Mouse (Mus musculus): ENCODE measurements around the gene Adamts2.
A peak's percentile ranks its signal among the peaks of the same experiment; 100 is the strongest.

Adamts2 gene

DNA sequence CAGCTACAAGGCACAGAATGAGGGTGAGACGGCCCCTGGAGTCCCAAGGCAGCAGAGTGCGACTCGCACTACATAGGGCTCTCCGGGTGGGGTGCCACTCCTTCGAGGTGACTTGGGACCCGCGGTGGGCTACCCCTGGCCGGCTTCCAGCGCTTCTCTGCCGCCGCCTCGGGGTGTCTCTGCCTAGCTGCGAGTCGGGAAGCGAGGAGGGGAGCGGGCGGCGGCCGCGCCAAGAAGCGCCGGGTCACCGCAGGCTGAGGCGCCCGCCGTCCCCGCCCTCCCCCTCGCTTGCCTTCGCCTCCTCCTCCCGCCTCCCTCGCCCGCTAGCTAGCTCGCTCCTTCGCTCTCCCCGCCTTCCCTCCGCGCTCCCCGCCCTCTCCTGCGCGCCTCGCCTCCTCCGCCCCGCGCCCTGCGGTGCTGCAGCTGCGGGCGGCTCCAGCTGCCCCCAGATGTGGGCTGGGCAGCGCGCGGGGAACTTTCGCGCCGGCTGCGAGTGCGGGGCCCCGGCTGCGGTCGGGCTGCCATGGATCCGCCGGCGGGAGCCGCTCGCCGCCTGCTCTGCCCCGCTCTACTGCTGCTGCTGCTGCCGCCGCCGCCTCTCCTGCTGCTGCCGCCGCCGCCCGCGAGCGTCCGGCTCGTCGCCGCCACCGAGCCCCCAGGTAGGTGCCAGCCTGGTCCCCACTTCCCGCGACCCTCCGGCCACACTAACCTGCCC, at the start of gene Adamts2:
Adamts2 (plus strand) TSS at position 444 of the 715 bp plus-strand sequence.
- peak; percentile 81 for DNase-seq (ENCODE audit: inconsistent ontology term)

DNA sequence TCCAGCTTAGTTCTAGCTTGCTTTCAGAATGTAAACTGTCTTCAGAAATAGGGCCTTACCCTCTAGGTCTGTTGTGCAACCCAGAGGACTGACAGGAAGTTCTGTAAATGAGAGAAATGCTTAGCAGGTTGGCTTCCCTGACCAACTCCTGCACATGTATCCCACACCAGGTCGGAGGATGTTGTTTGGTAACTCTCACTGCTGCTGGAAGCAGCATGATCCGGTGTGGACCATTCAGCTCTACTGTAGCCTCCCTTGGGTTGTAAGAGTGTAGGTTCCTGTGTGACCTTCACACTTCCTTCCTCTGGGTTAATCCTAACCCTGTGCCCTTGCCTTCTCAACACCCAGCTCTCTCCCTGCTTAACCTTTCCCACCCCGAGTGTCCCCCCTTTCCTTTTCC, 44.8 kb upstream of the Adamts2 start:
- no peak for DNase-seq (ENCODE audit: inconsistent ontology term)

DNA sequence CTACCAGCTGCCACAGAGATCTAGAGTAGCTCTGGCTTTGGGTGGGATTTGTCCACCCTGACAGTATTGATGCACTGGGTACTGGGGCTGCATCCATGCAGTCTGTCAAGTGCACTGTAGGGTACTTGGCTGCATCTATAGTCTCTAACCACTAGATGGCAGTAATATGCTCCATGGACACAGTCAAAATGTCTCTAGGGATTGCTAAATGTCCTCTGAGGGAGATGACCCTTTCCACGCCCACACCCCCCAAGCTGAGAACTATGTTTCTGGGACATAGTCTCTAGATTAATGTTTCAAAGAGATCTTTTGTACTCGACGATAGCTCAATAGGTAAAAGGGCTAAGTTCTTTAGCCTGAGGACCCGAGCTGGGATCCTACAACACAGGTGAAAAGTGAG, 42.8 kb upstream of the Adamts2 start:
- no peak for DNase-seq (ENCODE audit: inconsistent ontology term)

DNA sequence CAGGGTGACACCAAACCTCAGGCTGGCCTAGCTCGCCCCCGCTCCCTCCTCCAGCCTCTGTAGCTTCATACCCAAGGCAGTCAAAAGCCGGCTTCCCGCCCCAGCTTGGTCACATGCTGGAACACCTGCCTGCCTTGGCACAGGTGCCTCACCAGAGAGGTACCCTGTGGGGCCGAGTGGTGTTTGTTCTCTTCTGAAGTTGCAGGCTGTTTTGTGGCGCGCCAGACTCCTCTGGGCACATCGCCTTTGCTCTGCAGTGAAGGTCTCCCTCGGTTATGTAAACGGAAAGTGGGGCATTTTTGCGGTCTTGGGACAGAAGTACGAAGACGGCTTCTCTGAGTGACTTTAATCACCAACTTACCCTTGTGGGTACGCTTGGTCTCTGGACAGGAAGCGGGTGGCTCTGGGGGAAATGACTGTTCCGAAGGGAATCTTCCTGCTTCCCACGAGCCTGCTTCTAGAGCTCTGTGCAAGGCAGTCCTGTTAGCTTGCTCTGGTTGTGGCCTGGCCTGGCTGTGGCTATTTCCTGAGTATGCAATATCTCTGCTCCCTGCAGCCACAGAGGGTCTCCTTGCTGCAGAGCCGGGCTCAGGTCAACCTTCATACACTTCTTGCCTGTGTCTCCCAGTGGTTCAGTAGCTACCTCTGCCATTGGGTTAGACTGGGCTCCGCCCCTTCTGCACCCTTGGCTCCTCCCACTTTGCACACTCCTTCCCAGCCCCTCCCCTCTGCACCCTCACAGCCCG, 36.2 kb upstream of the Adamts2 start:
- DNase-seq (ENCODE audit: inconsistent ontology term), result no peak

DNA sequence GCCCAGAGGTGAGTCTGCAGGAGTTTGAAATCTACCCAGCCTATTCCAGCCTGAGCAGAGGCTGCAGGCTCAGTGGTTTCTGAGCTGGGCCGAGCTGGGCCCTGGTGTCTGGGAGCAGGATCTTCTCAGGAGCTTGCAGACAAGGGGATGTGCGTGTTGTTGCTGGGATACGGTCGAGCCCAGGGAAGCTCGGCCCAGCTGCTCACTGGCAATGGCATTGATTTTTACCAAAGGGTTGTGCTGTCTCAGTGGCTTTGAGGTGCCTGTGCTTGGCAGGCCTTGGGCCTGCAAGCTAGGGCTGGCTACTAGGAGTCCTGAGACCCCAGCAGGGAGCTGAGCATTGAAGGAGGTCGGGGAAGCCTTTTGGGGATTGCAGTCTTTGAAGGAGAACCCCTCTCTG, 30.4 kb upstream of the Adamts2 start:
- DNase-seq (ENCODE audit: inconsistent ontology term), result no peak

DNA sequence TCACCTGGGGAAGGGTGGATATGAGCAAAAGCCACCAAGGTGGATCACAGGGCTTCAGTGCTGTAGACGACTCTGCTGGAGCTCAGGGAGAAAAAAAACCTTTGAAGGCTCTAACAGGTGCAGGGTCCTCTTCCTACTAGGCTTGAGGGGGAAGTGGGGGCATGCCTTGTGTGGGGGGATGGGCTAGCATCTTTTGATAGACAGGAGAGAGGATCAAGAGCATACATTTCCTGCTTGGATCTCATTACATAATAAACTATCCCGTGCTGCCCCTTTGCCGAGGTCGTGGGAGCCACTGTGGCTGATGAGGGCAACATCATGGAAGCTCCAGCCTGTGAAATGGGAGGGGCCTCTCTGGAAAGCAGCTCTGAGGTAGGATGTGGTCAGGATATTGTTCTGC, 25.4 kb upstream of the Adamts2 start:
- peak; percentile 7 for DNase-seq (ENCODE audit: inconsistent ontology term)

DNA sequence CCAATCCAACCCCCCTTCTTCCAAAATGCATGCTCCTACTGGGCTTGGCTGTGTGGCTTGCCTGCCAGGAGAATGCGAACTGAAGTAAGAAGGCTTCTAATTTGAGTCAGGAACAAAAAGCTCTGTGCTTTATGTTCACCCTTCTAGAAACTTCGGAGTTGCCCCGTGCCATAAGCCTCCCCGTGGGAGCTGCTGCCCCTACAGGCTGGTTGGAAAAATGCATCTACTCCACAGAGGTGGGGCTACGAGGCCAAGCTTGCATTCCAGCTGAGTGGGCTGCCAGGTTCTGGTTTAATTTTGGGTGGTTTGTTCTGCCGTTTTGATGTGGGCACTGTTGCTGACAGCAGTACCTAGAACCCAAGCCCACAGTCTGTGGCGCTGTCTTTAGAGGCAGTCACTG, 14.9 kb upstream of the Adamts2 start:
- peak; percentile 22 for DNase-seq (ENCODE audit: inconsistent ontology term)

DNA sequence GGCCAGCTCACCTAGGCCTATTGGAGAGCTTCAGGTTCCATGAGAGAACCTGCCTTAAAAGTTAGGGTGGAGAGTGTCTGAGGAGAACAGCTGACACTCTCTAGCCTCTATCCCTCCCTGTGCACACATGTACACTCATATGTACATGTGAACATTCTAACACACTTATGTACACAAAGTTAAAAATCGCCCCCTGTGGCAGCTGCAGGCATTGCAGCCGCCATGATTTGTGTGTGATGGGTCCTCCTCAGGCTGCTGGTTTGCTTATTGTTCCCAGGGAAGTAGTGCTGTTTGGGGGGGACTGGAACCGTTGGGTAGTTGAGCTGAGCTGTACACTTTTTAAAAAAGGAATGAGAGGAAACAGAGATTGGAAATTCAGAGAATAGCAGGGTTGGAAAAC, 14.1 kb upstream of the Adamts2 start:
- DNase-seq (ENCODE audit: inconsistent ontology term), result no peak

DNA sequence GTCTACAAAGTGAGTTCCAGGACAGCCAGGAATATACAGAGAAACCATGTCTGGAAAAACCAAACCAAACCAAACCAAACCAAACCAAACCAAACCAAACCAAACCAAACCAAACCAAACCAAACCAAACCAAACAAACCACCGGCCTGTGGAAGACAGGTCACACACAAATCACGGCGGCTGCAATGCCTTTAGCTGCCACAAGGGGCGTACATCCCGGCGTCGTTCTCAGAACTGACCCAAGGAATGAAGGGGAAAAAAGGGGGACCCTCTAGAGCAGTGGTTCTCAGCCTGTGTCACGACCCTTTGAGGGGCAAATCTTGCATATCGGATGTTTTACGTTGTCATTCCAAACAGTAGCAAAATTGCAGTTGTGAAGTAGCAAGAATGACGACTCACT, 12.8 kb upstream of the Adamts2 start:
- no peak for DNase-seq (ENCODE audit: inconsistent ontology term)

DNA sequence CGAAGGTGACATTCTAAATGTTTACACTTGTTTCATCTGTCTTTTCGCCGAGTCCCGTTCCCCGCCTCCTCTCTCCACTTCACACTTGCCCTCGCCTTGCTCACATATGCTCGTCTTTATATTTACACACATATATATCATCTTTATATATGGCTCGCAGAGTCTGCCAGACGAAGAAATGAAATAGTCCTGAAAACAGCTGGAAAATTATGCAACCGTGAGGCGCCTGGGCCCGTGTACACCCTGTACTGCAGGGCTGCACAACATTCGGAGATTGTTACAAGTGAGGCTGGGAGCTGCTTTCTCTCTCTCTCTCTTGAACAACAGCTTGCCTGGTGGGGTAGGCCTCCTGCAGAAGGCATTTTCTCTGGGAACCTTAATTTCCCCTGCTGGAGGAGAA, 10.8 kb upstream of the Adamts2 start:
- no peak for DNase-seq (ENCODE audit: inconsistent ontology term)

DNA sequence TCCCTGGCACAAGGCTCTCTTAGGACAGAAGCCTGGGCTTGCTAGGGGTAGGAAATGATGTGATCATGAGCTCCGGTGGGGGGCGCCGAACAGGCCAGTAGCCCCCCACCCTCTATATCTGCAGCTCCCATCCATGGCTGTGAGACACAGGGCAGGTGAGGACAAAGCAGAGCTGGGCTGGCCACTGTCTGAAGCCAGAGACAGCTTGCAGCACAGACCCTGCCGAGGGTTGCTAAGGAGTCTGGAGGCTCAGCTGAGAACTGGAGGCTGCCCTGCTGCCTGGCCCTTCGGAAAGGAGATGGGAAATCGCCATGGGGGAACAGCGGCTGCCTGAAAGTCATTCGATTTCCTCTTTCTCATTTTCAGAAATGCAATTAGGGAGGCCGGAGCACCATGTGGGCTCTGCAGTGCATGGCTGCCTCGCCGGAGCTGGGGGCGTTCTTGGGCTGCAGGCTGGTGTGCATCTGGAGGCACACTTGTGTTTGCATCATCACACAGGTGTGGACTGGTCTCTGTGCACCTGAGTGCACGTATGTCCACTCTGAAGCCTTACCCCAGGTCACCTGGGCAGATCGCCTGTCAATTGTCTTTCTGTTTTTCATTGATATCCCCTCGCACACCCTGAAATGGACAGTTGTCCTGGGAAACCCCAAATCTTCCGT, 8.9 kb upstream of the Adamts2 start:
- DNase-seq (ENCODE audit: inconsistent ontology term), result no peak

DNA sequence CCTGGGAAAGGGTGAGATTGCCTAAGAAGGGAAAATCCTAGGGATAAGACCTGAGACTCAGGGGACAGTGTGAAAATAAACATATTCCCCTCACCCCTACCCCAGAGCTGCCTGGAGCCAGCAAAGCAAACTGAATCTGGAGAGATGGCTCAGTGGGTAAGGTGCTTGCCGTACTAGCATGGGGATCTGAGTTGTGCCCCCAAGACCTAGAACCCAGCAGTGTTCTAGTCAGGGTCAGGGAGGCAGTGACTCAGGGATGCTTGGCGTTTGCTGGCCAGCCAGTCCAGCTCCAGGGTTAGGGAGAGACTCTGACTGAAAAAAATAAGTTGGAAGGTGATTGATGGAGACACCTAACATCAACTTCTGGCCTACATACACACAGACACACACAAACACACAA, 5.3 kb upstream of the Adamts2 start:
- DNase-seq (ENCODE audit: inconsistent ontology term), result no peak

DNA sequence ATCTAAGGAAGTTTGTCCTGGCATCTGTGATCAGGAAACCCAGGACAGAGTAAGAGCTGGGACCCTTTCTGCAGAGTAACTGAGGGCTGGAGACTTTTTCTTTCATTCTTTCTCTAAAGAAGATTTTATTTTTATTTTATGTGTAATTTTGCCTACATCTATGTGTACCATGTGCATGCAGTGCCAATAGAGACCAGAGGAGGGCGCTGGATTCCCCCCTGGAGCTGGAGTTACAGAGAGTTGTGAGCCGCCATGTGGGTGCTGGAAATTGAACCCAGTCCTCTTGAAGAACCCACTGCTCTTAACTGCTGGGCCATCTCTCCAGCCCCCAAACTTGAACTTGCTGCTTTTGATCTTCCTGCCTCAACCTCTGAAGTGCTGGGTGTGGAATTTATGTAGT, 2.7 kb upstream of the Adamts2 start:
- no peak for DNase-seq (ENCODE audit: inconsistent ontology term)

DNA sequence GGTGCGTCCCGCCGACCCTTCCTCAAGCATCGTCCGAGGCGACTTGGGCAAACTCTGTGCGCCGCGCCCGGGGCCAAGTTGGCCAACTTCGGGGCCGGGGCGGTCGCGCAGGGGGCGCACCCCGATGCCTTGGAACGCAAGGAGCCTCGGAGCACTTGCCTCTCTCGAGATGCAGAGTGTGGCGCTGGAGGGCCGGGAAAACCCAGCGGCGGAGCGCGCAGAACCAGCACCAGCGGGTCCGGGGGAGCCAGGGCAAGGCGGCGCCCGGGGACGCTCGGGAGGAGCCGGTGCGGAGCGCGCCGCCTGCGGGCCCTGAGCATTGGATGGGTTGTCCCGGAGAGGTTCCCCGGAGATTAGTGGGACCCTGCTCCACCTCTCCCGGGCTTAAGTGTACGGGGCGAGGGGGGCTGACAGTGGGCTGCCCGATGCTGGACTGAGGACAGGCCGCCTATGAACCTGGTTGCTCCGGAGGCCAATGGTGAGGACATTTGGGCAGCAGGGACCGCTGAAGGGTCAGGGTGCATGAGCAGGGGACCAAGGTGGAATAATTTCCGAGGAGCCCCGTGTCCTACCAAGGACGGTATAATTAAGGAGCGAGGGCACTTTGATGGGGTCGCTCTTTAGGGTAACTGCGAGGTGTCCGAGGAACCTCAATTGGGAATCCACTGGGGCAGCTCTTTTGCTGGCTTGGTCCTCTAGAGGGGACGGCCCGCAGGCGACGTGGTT, 635 bp downstream of the Adamts2 start:
- peak; percentile 68 for DNase-seq (ENCODE audit: inconsistent ontology term)

DNA sequence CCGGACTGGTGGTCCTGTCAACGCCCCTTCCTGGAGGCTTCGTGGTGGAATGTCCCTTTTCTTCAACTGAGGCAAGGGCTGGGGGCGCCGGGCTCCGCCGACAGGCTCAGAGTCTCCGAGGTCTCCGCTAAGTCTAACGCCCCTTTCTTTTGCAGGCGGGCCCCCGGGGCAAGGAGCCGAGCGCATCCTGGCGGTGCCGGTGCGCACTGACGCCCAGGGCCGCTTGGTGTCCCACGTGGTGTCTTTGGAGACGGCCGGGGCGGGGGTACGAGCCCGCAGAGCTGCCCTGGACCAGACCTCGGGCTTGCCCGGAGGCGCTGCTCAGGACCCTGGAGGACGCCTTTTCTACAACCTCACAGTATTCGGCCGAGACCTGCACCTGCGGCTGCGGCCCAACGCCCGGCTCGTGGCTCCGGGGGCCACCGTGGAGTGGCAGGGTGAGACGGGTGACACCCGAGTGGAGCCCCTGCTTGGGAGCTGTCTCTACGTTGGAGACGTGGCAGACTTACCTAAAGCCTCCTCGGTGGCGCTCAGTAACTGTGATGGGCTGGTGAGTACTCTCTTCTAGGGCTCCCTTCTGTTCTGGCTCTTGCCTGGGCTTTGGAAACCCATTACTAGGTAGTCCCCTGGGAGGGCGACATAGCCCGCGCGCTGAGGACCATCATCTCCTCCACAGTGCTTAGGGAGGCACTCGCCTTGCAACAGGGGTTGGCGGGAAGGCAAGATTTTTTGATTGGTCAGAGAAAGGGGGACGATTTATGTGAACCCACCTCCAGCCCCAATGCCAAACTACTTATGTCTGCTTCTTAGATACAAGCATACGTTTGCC, 1.4 kb downstream of the Adamts2 start:
- peak; percentile 55 for DNase-seq (ENCODE audit: inconsistent ontology term)

DNA sequence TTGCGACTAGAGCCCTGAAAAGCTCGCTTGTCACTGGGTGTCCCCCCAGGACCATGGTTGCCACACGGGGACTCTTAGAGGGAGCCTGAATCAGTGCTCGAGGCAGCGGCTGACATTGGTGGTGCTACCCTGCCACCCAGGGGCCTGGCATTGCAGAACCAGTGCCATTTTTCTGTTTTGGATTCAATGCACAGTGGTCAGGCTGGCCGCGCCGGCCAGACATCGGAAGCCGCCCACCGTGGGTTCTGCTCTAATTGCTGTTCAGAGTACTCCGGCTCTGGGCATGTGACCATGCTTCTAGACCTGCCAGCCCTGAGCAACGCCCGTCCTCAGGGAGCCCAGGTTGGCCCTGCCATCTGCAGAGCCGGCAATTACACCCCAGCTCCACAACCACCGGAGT, 2.5 kb downstream of the Adamts2 start:
- no peak for DNase-seq (ENCODE audit: inconsistent ontology term)

DNA sequence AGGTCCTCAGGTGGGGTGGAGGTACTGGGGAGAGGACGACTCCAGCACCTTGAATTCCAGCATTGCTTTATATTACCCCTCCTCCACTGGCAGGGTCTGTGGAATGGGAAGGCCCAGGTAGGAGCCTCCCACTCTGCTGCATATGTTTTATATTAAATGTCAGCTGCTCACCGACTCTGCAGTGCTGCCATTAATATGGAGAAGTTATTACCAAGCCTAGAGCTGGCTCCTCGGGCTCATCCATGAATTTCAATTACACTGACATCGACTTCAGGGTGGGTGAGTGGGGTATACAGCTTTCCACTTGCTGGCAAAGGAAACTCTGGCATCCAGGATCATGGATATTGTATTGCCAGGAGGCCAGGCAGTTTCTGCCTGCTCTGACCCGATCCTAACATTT, 9.3 kb downstream of the Adamts2 start:
- no peak for DNase-seq (ENCODE audit: inconsistent ontology term)

DNA sequence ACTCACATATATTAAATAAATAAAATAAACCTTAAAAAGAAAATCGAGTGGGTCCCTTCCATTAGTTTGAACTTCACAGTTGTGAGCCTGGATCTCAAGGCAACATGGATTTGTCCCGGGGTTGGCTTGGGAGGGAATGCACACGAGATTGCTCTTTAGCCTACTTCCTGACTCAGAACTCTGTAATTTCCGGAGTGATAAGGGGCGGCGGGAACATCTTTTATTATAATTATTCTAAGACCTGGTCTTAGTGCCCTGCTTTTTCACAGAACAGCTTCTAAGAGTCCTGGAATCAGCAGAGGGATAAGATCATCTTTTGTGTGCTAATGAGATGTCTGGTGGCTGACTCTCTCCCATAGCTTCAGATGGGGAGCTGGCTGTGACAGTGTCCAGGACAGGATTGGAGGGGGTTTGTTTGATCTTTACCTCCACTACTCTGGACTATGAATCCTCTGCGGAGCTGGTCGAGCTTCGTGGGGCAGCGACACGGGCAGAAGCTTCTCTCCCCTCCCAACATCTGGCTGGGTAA, 15.2 kb downstream of the Adamts2 start:
- DNase-seq (ENCODE audit: inconsistent ontology term), result no peak

DNA sequence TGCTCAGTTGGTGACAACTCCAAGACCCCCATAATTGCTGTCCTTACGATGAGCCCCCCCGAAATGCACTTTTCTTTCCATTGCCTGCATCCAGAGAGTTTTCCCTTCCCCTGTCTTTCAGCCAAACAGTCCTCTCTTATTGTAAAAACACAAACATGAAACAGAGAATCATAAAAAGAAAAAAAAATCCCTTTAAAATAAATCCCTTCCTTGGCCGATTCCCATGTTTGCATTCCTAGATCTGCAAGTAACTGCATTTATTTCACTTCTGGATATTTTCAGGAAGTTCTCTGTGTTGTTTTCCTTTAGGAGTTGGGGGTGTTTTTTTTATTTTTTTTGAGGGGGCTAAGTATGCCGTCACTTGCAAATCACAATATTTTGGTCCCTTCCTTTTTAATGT, 19.0 kb downstream of the Adamts2 start:
- no peak for DNase-seq (ENCODE audit: inconsistent ontology term)

DNA sequence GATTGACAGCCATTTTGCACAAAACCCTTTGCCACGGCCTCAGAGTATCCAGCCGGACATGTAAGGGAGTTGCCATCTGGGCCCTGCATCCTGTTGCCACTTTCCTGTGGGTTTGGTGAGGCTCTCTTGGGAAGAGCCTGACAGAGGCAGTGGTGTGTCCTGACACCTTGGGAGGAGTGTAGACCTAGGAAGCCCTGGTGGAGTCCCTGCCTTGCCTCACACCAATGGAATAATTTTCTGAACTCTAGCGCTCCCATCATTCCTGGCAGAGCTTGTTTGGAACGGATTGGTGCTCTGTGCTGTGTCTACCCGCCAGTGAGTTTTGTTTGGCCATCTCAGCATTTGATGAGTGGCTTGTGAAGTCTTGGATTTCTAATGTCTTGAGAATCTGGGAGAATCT, 19.5 kb downstream of the Adamts2 start:
- no peak for DNase-seq (ENCODE audit: inconsistent ontology term)

DNA sequence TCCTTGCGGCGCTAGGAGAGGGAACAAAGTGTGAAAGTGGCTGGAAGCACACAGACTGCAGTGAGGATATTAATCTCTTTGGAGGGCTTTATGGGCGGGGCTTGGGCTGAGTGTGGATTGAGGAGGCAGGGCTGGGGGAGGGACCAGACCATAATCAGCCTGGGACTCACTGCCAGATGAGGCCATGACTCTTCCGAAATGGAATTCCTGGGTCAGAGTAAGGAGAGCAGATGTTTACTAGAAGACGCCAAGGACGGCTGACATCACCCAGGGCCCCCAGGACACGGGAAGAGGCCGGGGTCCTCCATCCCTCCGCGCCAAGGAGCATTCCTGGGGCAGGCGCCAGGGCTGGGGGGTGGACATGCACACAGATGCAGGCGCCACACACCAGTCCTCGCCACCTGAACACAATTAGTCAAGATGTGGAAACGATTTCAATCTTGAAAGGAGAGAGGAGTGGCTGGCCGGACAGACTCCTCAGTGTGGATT, 20.4 kb downstream of the Adamts2 start:
- DNase-seq (ENCODE audit: inconsistent ontology term), result peak; percentile 23

Data from Muller cell, postnatal 12 days (primary cell).